Mouse (Mus musculus) stomach, embryonic 15.5 days (tissue): ENCODE measurements around the gene Zim1. TPM values are rescaled to one million over a fixed set of nuclear protein-coding genes. Genes with fewer than 3 reads are reported as not detected.

Source experiments
- ATAC-seq: fragments of 200-750 bp; cut with Nextera tagmentation; 2 replicates; pipeline ENCODE4 v1.8.0; 2017; ENCODE audit warnings: low read depth, moderate number of reproducible peaks, moderate TSS enrichment; ENCODE audit not compliant: insufficient read depth, low FRiP score
- H3K27ac ChIP-seq: fragments of 300-500 bp; sonication (generic); 2 replicates; pipeline ENCODE4 v1.5.1; 2015; ENCODE audit warnings: mild to moderate bottlenecking, inconsistent platforms
- H3K27me3 ChIP-seq: fragments of 300-500 bp; sonication (generic); replicated peaks from 2 replicates; pipeline ENCODE4 v1.6.1; 2015; ENCODE audit warnings: inconsistent platforms
- H3K36me3 ChIP-seq: fragments of 300-500 bp; sonication (generic); 2 replicates; pipeline ENCODE4 v1.6.1; 2015; ENCODE audit warnings: inconsistent platforms
- H3K4me1 ChIP-seq: fragments of 300-500 bp; sonication (generic); 2 replicates; pipeline ENCODE4 v1.6.1; 2015; ENCODE audit warnings: inconsistent platforms
- H3K4me2 ChIP-seq: fragments of 300-500 bp; sonication (generic); 2 replicates; pipeline ENCODE4 v1.6.1; 2015; ENCODE audit warnings: mild to moderate bottlenecking, inconsistent platforms
- H3K4me3 ChIP-seq: fragments of 300-500 bp; sonication (generic); replicated peaks from 2 replicates; pipeline ENCODE4 v1.5.1; 2015; ENCODE audit warnings: inconsistent platforms
- H3K9ac ChIP-seq: fragments of 300-500 bp; sonication (generic); 2 replicates; pipeline ENCODE4 v1.6.1; 2015; ENCODE audit warnings: inconsistent platforms
- H3K9me3 ChIP-seq: fragments of 300-500 bp; sonication (generic); 2 replicates; pipeline ENCODE4 v1.6.1; 2016; ENCODE audit warnings: inconsistent platforms
- WGBS: fragments of 180-500 bp; shearing (Covaris S2); methylation state at CpG from one replicate; pipeline ENCODE4 v1.1.7; 2015; 5-methylcytosine and 5-hydroxymethylcytosine counted together
- polyA plus RNA-seq: library from polyadenylated mRNA; unstranded; fragments of >200 nt; fragmentation: Nextera tagmentation; extraction: Ambion mirVana; gene quantifications from 2 replicates; pipeline ENCODE4 v1.2.1, GENCODE M21; 2015

Zim1 gene
- 5.3 and 6.3 TPM in 2 replicates for polyA plus RNA-seq

DNA sequence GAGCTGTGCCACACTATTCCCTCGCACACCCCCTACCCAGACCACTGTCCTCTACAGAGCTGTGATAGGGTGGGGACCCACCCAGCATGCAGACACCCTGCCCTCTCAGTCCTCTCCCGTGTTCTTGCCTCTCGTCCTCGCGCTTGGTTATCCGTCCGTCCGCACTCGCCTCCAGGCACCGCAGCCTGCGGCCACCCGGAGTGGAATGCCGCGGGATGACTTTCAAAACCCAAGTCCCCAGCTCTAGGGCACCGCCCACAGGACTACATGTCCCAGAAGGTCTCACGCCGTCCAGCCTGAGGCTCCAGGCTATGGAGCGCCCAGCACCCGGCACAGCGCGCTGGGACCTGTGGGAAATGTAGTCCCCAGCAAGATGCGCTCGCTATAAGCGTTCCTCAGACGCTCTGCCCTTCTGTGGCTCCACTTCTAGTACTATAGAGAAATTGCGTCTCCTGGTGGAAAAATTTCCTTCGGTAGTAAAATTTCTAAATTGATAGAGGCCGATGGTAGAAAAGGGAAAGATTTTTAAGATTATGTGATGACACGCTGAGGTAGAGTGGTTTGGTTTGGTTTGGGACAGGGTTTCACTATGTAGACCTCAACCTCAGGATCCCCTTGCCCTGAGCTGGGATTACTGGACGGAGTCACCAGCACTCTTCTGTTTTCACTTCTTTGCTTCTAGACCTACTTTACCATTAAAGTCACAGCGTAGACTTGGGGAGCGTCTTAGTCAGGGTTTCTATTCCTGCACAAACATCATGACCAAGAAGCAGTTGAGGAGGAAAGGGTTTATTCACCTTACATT is at the start of gene Zim1:
Zim1 (minus strand) TSS at position 210 of the 805 bp plus-strand sequence.
- Histone ChIP-seq H3K9ac (no peak within 1 kb of the TSS), H3K36me3 (no peaks in the 10 kb centered on the region), H3K9me3 (no peaks in the 10 kb centered on the region), H3K27ac (no peak within 1 kb of the TSS), H3K4me1 (no peaks in the 10 kb centered on the region), H3K4me2 (peak within 1 kb of the TSS; percentile 65), H3K4me3 (peak within 1 kb of the TSS; percentile 51), H3K27me3 (no peaks in the 10 kb centered on the region)
- 10% methylated on average over 32 of the region's 32 CpGs for WGBS
- peak; percentile 100 for ATAC-seq

DNA sequence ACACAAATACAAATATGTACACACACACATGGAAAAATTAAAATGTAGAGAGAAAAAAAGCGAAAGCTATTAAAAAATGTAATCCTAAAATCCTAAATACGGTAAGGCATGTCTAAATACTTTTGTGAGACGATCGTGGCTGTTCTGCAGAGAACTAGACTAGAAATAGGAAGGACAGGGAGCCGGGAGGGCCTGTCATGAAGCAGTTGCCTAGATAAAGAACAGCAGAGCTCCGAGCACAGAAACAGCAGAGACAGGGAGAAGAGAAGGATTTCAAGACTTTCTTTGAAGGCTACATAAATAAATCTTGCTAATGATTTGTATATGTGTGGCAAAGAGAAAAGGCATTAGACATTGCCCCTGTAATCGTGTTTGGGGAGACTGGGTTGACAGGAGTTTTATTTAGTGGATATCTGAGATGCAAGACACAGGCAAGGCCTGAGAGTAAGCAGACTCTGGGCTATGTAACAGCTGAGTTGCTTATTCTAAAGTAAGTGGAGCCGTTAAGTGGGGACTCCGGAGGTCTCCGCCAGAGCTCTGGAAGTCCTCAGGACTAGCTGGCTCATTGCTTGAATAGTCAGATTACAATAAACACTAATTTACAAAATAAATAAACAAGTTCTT is 48.1 kb upstream of the Zim1 start:
- H3K36me3 ChIP-seq: no peaks in the 10 kb centered on the region
- H3K27ac ChIP-seq: peak overlapping the region; percentile 33
- H3K27me3 ChIP-seq: no peaks in the 10 kb centered on the region
- WGBS: 28% methylated on average over 10 of the region's 10 CpGs
- H3K9ac ChIP-seq: no peak overlapping the region
- no peaks in the 10 kb centered on the region for H3K9me3 ChIP-seq
- no peak overlapping the region for H3K4me2 ChIP-seq
- ATAC-seq: peak; percentile 78; the same call in 1 of the 2 replicates
- no peak overlapping the region for H3K4me3 ChIP-seq
- no peaks in the 10 kb centered on the region for H3K4me1 ChIP-seq

DNA sequence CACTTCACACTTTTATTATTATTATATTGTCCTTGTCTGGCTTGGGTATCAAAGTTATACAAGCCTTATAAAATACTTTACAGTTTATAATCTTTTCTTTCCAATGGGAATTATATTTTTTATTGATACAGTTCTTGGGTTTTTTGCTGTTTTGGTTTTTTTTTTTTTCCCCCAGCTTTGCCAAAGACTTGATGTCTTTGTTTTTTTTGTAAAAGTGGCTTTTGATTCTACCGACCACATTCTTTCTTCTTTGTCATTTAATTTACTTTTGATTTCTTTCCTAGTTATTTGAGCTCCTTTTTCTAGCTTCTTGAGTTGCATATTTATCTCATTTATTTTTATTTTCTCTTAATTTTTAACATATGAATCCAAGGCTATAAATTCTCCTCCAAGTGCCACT is 39.8 kb upstream of the Zim1 start:
- no peak overlapping the region for H3K27ac ChIP-seq
- no peak overlapping the region for H3K4me2 ChIP-seq
- no peaks in the 10 kb centered on the region for H3K4me1 ChIP-seq
- no peak overlapping the region for H3K9ac ChIP-seq
- H3K4me3 ChIP-seq: no peak overlapping the region
- no peak for ATAC-seq
- H3K9me3 ChIP-seq: no peaks in the 10 kb centered on the region
- H3K27me3 ChIP-seq: no peaks in the 10 kb centered on the region
- 67% methylated on average over 1 of the region's 1 CpGs for WGBS
- H3K36me3 ChIP-seq: no peaks in the 10 kb centered on the region

DNA sequence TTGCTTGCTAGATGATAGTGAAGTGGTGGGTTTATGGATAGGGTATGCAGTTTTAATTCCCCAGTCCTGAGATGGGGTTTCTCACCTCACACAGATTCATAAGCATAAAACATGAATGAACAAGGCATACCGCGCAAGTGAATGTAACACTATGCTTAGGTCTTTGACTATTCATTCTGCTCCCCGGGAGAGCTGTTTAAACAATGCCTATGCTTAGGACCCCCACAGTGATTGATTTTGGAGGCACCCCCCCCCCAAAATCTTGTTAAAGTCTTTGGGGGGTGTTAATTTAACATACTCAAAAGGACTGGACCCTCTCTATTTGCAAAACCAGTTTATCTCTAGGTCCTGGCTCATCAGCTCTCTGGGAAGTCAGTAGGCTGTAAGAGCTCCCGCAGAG is 35.7 kb upstream of the Zim1 start:
- Histone ChIP-seq H3K4me1 (no peaks in the 10 kb centered on the region), H3K4me3 (peak overlapping the region; percentile 27), H3K27ac (peak overlapping the region; percentile 35; the same call in 1 of the 2 replicates), H3K36me3 (no peaks in the 10 kb centered on the region; the same call in 1 of the 2 replicates), H3K9ac (no peak overlapping the region), H3K27me3 (no peaks in the 10 kb centered on the region), H3K9me3 (no peaks in the 10 kb centered on the region), H3K4me2 (peak overlapping the region; percentile 47)
- ATAC-seq: no peak
- WGBS: 44% methylated on average over 4 of the region's 4 CpGs

DNA sequence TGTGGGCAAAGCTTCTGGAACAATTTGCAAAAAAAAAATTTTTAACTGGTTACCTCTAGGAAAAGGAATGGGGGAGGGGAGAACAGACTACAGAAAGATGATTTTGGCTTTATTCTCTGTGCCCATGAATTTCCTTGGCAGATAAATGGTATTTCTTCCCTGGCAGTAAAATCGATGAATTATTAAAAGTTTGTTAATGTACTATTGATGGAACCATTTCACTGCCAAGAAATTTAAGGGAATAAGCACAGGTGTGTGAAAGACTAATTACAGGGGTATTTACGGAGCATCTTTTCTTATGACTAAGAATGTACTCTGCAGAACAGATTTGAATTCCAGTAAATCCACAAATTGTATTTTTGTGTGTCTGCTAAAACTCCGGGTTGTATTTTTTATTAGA is 35.1 kb upstream of the Zim1 start:
- ATAC-seq: no peak
- no peak overlapping the region for H3K9ac ChIP-seq
- WGBS: 42% methylated on average over 3 of the region's 3 CpGs

DNA sequence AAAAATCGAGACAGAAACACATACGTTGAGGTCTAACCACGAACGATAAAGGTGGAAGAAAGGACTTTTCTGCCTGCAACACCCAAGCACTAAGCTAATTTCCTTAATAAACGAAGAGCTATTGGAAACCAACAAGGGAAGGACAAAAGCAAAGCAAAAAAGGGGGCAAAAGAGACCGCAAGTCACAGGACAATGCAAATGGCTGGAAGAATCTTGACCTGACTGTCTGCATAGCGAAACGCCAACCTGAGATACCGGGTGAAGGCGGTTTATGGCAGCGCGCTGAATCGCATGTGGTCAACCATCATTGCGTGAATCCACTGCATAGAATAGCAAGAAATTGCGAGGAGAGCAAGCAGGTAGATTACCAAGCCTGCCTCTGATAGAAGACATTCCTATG is 34.6 kb upstream of the Zim1 start:
- Histone ChIP-seq H3K9me3 (no peaks in the 10 kb centered on the region), H3K4me1 (no peaks in the 10 kb centered on the region), H3K4me2 (peak overlapping the region; percentile 47), H3K27me3 (no peaks in the 10 kb centered on the region), H3K36me3 (no peaks in the 10 kb centered on the region; the same call in 1 of the 2 replicates), H3K9ac (0 out of 2 replicates have a peak overlapping the region, but pooled peaks have one; percentile 13), H3K27ac (peak overlapping the region; percentile 44; the same call in 1 of the 2 replicates), H3K4me3 (peak overlapping the region; percentile 50)
- no peak for ATAC-seq
- 44% methylated on average over 15 of the region's 15 CpGs for WGBS

More for the DNA sequence above, 35.1 kb upstream of the Zim1 start:
- Histone ChIP-seq H3K9me3 (no peaks in the 10 kb centered on the region), H3K4me3 (peak overlapping the region; percentile 50), H3K27ac (no peak overlapping the region), H3K36me3 (no peaks in the 10 kb centered on the region; the same call in 1 of the 2 replicates), H3K4me1 (no peaks in the 10 kb centered on the region), H3K27me3 (no peaks in the 10 kb centered on the region), H3K4me2 (peak overlapping the region; percentile 47; the same call in 1 of the 2 replicates)

DNA sequence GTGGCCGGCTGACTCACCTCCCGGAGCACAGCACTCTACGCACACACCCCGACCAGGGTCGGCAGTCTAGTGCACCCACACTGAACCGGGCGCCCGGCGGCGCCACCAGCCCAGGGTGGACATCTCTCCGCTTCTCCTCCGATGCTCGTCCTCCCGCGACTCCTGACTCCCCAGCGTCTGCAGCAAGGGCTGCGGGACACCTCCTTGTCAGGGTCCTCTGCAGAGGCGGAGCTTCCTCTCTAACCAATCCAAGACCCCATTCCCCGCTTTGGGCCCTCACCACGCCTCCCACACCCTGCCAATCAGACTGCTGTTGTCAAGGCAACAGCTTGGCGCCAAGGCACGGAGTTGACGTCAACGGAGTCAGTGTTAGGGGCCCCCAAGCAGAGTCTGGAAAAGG is 34.0 kb upstream of the Zim1 start, which contains the start of the genes Peg3 and Usp29:
Peg3 (minus strand) TSS at position 191 of the 400 bp plus-strand sequence.
Usp29 (plus strand) TSS at position 338 of the 400 bp plus-strand sequence.
- peak within 1 kb of the TSS; percentile 95 for H3K27ac ChIP-seq
- H3K27me3 ChIP-seq: no peaks in the 10 kb centered on the region
- H3K36me3 ChIP-seq: no peaks in the 10 kb centered on the region; the same call in 1 of the 2 replicates
- peak within 1 kb of the TSS; percentile 30; the same call in 1 of the 2 replicates for H3K9ac ChIP-seq
- no peaks in the 10 kb centered on the region for H3K4me1 ChIP-seq
- WGBS: 59% methylated on average over 24 of the region's 24 CpGs
- H3K4me2 ChIP-seq: peak within 1 kb of the TSS; percentile 47
- ATAC-seq: peak; percentile 57
- H3K4me3 ChIP-seq: peak within 1 kb of the TSS; percentile 50
- H3K9me3 ChIP-seq: no peaks in the 10 kb centered on the region

DNA sequence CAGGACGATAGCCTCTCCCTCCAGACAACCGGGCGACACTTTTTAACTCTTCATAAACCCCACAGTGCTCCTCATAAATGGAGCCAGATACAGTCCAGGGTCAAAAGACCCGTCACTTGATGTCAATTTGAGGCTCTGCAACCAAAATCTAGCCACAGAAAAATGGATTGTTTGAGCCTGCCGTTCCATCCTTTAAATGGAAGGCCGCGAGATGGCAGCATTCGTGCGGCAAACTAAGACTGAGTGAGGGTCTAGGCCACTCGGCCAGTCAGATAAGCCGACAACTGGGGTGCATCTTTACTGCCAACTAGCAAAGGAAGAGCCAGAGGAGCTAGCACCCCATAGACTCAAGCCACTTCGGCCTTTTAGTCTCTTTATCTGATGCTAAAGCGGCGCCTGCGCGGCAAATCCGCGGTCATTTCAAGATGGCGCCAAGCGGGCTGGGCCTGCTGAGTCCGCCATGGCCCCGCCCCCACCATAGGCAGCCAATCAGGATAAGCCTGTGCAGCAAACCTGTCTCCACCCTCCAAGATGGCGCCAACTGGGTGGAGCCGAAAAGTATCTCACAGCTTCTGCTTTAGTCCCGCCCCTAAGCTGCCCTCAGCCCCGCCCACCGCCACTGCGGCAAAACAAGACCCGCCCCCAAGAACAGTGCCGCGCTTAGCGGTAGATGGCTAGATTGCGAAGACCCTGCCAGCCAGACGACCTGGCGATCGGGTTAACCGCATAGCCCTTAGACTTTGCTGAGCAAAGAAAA is 33.0 kb upstream of the Zim1 start:
- Histone ChIP-seq H3K36me3 (no peaks in the 10 kb centered on the region; the same call in 1 of the 2 replicates), H3K27ac (peak overlapping the region; percentile 95), H3K9ac (peak overlapping the region; percentile 30; the same call in 1 of the 2 replicates), H3K4me1 (no peaks in the 10 kb centered on the region), H3K4me3 (peak overlapping the region; percentile 50), H3K9me3 (no peaks in the 10 kb centered on the region), H3K27me3 (no peaks in the 10 kb centered on the region), H3K4me2 (peak overlapping the region; percentile 47)
- whole genome bisulfite sequencing: 62% methylated on average over 37 of the region's 37 CpGs
- ATAC-seq: peak; percentile 56

DNA sequence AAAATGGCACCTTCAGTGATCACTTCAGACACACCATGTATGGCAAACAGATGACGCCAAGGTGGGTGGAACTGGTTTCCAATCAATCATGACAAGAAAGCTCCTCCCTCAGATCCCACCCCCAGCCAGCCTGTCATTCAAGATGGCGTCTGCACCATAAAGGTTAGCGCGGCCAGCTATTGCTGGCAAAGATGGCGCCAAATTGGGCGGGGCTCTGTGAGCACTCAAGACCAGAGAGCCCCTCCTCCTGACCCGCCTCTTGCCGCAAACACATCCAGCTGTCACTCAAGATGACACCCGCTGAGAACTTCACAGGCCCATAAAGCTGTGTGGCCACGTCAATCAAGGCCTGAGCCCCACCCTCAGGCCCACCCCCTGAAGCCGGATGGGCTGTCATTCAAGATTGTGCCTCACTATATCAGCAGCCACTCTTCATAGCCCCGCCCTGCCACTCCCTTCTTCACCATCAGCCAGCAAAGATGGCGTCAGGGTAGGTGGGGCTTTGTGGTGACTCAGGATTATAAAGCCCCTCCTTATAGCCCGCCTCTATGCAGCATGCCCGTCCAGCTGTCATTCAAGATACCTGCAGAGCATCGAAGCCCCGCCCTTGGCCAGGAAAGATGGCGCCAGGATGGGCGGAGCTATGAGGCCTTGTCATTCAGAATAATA is 32.1 kb upstream of the Zim1 start:
- Histone ChIP-seq H3K4me3 (peak overlapping the region; percentile 50), H3K27ac (peak overlapping the region; percentile 95), H3K9ac (no peak overlapping the region), H3K36me3 (no peaks in the 10 kb centered on the region; the same call in 1 of the 2 replicates), H3K27me3 (no peaks in the 10 kb centered on the region), H3K9me3 (no peaks in the 10 kb centered on the region), H3K4me2 (peak overlapping the region; percentile 46), H3K4me1 (no peaks in the 10 kb centered on the region)
- ATAC-seq: peak; percentile 84
- 46% methylated on average over 19 of the region's 19 CpGs for WGBS

DNA sequence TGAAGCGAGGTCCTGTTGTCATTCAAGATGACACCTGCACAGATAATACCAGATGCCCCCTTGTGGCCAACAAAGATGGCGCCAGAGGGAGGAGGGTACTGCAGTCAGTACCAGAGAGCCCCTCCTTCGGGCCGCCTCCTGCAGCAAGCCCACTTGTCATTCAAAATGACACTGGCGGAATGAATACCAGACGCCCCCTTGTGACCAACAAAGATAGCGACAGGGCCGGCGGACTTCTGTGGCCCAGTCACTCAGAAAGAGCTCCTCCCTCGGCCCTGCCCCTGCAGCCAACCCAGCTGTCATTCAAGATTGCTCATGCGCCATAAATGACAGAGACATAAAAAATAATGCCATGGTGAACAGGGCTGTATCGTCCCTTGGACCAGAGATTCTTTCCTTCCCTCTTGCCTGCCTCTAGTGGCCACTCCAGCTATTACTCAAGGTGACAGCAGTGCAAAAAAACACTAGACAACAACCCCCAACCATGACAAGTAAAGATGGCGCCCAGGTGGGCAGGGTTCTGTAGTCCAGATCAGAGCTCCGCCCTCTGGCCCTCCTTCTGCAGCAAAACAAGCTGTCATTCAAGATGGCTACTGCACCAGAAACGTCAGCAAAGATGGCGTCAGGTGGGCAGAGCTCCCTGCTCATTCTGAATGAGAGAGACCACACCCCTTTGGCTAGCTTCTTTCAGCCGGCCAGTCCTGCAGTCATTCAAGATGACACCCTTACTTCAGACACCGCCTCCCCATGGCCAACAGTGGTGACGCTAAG is 31.3 kb upstream of the Zim1 start:
- Histone ChIP-seq H3K4me1 (no peaks in the 10 kb centered on the region), H3K9me3 (no peaks in the 10 kb centered on the region), H3K27ac (peak overlapping the region; percentile 78), H3K36me3 (no peaks in the 10 kb centered on the region; the same call in 1 of the 2 replicates), H3K4me2 (peak overlapping the region; percentile 46), H3K4me3 (peak overlapping the region; percentile 50), H3K9ac (no peak overlapping the region), H3K27me3 (no peaks in the 10 kb centered on the region)
- 54% methylated on average over 19 of the region's 19 CpGs for WGBS
- peak; percentile 33 for ATAC-seq
